In the genomic region with DNA sequence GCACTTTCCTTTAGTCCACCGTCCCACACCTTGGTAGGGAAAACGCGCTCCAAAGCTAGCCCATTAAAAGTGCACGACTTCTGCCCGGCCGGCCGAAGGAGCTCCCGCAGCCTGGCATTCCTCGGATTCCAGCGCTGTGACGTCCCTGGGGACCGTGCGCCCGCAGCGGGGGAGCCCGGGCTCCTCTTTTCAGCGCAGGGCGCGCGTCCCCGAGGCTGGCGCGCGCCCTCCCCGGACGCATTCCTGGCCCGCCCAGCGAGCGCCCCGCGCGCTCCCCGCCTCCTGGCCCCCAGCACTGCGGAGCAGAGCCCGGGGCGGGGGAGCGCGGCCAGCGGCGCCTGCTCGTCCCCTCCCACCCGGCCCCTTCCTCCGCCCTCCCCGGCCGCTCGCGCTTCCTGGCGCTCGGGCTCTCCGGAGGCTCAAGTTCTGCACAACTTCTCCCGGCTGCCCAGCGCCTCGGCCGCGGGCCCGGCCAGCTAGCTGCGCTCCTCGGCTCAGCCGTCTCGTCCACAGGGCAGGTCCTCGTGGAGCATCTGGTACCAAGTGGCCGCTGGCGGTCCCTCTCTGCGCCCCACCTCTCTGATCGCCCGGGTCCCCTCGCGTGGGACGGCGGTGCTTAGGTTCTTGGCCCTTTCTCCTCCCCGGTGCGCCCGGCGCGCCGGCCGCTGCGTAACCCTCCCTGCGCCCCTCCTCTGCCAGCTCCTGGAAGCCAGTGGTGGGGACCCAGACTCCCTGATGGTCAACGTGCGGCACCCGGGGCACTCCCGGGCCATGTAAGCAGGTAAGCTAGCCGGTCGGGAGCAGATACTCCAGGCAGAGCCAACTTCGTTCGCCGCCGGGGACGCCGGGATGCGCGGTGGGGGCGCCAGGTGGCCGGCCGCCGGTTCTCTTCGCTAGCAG, we compare ENCODE assay signal across 9 mouse cellular contexts. TPM values are rescaled to one million over a fixed set of nuclear protein-coding genes. Genes with fewer than 3 reads are reported as not detected.
DNase-seq lines count a peak whose midpoint lies in the region; ATAC-seq and TF ChIP-seq lines count a peak whose summit lies in the region.
"Had no signal": no experiment of that assay in that cellular context is flagged by ENCODE, and none has a peak within 500 bp of the region (broad histone marks: within the 10 kb centered on the region; RNA-seq: fewer than 3 reads in every experiment).

A gene (plus strand): TSS at position 385 of the 900 bp plus-strand sequence.

- under 1% methylated on average over 87 of the region's 98 CpGs for WGBS in heart, adult 2 months
- 1% methylated on average over 95 of the region's 98 CpGs for WGBS in kidney, adult 2 months
- WGBS in liver, embryonic 11.5 days = under 1% methylated on average over 96 of the region's 98 CpGs
- WGBS in neural tube, embryonic 11.5 days = under 1% methylated on average over 83 of the region's 98 CpGs
- WGBS in thymus, adult 2 months = 1% methylated on average over 85 of the region's 98 CpGs

- H3K4me1 ChIP-seq in heart, adult 2 months (ENCODE audit: control insufficient read depth, insufficient read depth, low read length) = peaks cover 16% of the 10 kb centered on the region
- peaks cover 13% of the 10 kb centered on the region for H3K4me1 ChIP-seq in kidney, adult 2 months (ENCODE audit: control insufficient read depth, insufficient read depth, low read length)
- H3K4me1 ChIP-seq in liver, embryonic 11.5 days (replicated peaks; ENCODE audit: control insufficient read depth, insufficient read depth, low read length) = peaks cover 3% of the 10 kb centered on the region; the same call in 1 of the 2 replicates
- H3K4me1 ChIP-seq in neural tube, embryonic 11.5 days (ENCODE audit: control insufficient read depth, insufficient read depth, low read length) = peaks cover 7% of the 10 kb centered on the region
- H3K4me1 ChIP-seq in thymus, adult 2 months (replicated peaks; ENCODE audit: control insufficient read depth, insufficient read depth, low read length) = peaks cover 27% of the 10 kb centered on the region

- H3K36me3 ChIP-seq in heart, adult 2 months (ENCODE audit: control insufficient read depth, insufficient read depth, low read length) = peaks cover 2% of the 10 kb centered on the region; the same call in 1 of the 2 replicates
- no peaks in the 10 kb centered on the region for H3K36me3 ChIP-seq in kidney, adult 2 months (ENCODE audit: control insufficient read depth, insufficient read depth, low read length)
- H3K36me3 ChIP-seq in liver, embryonic 11.5 days (ENCODE audit: control insufficient read depth, insufficient read depth, low read length) = no peaks in the 10 kb centered on the region
- no peaks in the 10 kb centered on the region for H3K36me3 ChIP-seq in neural tube, embryonic 11.5 days (ENCODE audit: control insufficient read depth, insufficient read depth, low read length)
- H3K36me3 ChIP-seq in thymus, adult 2 months (ENCODE audit: control insufficient read depth, insufficient read depth, low read length) = no peaks in the 10 kb centered on the region

- peak; percentile 35 for TF ChIP-seq POLR2A in heart, adult 2 months (IDR thresholded peaks at IDR 0.05; ENCODE audit: insufficient read depth, low read depth, low read length)
- no peak for TF ChIP-seq POLR2A in kidney, adult 2 months (IDR thresholded peaks at IDR 0.05; ENCODE audit: low read depth, low read length)
- no peak for TF ChIP-seq POLR2A in thymus, adult 2 months (IDR thresholded peaks at IDR 0.05; ENCODE audit: control insufficient read depth, extremely low read depth, insufficient read depth, low read length, poor library complexity)

- H3K4me3 ChIP-seq in heart, adult 2 months = peak within 1 kb of the TSS; percentile 70
- peak within 1 kb of the TSS; percentile 79 for H3K4me3 ChIP-seq in kidney, adult 2 months (ENCODE audit: insufficient read depth, low read depth, low read length)
- H3K4me3 ChIP-seq in liver, embryonic 11.5 days (ENCODE audit: low read depth, low read length) = peak within 1 kb of the TSS; percentile 59
- peak within 1 kb of the TSS; percentile 60 for H3K4me3 ChIP-seq in neural tube, embryonic 11.5 days (ENCODE audit: low read depth, low read length)
- H3K4me3 ChIP-seq in thymus, adult 2 months (ENCODE audit: control insufficient read depth, insufficient read depth, low read length) = peak within 1 kb of the TSS; percentile 91

- peak; percentile 78 for ATAC-seq in liver, embryonic 11.5 days (replicated peaks; ENCODE audit: low FRiP score)
- ATAC-seq in neural tube, embryonic 11.5 days (ENCODE audit: insufficient read depth, low FRiP score, low TSS enrichment) = peak; percentile 90

- H3K9me3 ChIP-seq in liver, embryonic 11.5 days (ENCODE audit: control insufficient read depth, low read length) = no peaks in the 10 kb centered on the region
- no peaks in the 10 kb centered on the region for H3K9me3 ChIP-seq in neural tube, embryonic 11.5 days (ENCODE audit: control insufficient read depth, low read length)

- peak within 1 kb of the TSS; percentile 67 for H3K4me2 ChIP-seq in liver, embryonic 11.5 days
- peak within 1 kb of the TSS; percentile 74 for H3K4me2 ChIP-seq in neural tube, embryonic 11.5 days (ENCODE audit: low read depth)

- TF ChIP-seq EP300 in heart, adult 2 months (IDR thresholded peaks at IDR 0.05; ENCODE audit: insufficient read depth, low read depth, low read length) = no peak

- peak; percentile 46 to 51 for DNase-seq in cerebellum, postnatal 14 days
- no peak for DNase-seq in cerebellum, adult 8-10 months
- DNase-seq in embryo, embryonic 11.5 days (ENCODE audit: low read depth, low spot score) = peak; percentile 81
- DNase-seq in heart, adult 2 months = peak; percentile 88 to 93
- DNase-seq in kidney, adult 2 months = peak; percentile 92
- DNase-seq in liver, embryonic 11.5 days (ENCODE audit: low spot score) = peak; percentile 74
- peak; percentile 89 for DNase-seq in neural tube, embryonic 11.5 days (ENCODE audit: low spot score)
- DNase-seq in thymus, adult 2 months = peak; percentile 49

- H3K79me2 ChIP-seq in heart, adult 2 months (replicated peaks; ENCODE audit: control insufficient read depth, insufficient read depth, low read length) = 0 out of 2 replicates have a peak, but pooled peaks cover 3% of the 10 kb centered on the region

- no peak for TF ChIP-seq CTCF in heart, adult 2 months (IDR thresholded peaks at IDR 0.05)
- no peak for TF ChIP-seq CTCF in kidney, adult 2 months (conservative IDR thresholded peaks at IDR 0.05; ENCODE audit: insufficient read depth, insufficient read length, low read depth, low read length)
- TF ChIP-seq CTCF in thymus, adult 2 months (IDR thresholded peaks at IDR 0.05; ENCODE audit: borderline replicate concordance, control insufficient read depth, extremely low read depth, insufficient read depth, low read length, poor library complexity) = 0 out of 2 replicates have a peak, but pooled peaks have one; percentile 41

- peak within 1 kb of the TSS; percentile 98 for H3K27ac ChIP-seq in heart, adult 2 months
- H3K27ac ChIP-seq in kidney, adult 2 months (ENCODE audit: insufficient read depth, low read depth, low read length) = peak within 1 kb of the TSS; percentile 100
- peak within 1 kb of the TSS; percentile 77 for H3K27ac ChIP-seq in liver, embryonic 11.5 days (ENCODE audit: low read depth, low read length)
- peak within 1 kb of the TSS; percentile 56; the same call in 1 of the 2 replicates for H3K27ac ChIP-seq in neural tube, embryonic 11.5 days (ENCODE audit: low read depth, low read length)
- peak within 1 kb of the TSS; percentile 14; the same call in 1 of the 2 replicates for H3K27ac ChIP-seq in thymus, adult 2 months (ENCODE audit: control insufficient read depth, insufficient read depth, low read length)

- no peaks in the 10 kb centered on the region for H3K27me3 ChIP-seq in heart, adult 2 months (ENCODE audit: control insufficient read depth, insufficient read depth, low read length)
- H3K27me3 ChIP-seq in kidney, adult 2 months (replicated peaks; ENCODE audit: control insufficient read depth, insufficient read depth, low read length) = no peaks in the 10 kb centered on the region
- peaks cover 59% of the 10 kb centered on the region for H3K27me3 ChIP-seq in liver, embryonic 11.5 days (replicated peaks; ENCODE audit: control insufficient read depth, insufficient read depth, low read length)
- no peaks in the 10 kb centered on the region for H3K27me3 ChIP-seq in neural tube, embryonic 11.5 days (ENCODE audit: control insufficient read depth, insufficient read depth, low read length)
- H3K27me3 ChIP-seq in thymus, adult 2 months (ENCODE audit: control insufficient read depth, insufficient read depth, low read length) = no peaks in the 10 kb centered on the region; the same call in 1 of the 2 replicates
- H3K27me3 ChIP-seq: CH12.LX had no signal

- intact Hi-C loops in heart, adult 2 months (cut with DNase I) = loop anchor here (1.0 to 5.0 kb wide), 3 partner anchors 54 to 139 kb away; no protein-coding TSS in a partner anchor

- peak within 1 kb of the TSS; percentile 85 for H3K9ac ChIP-seq in heart, adult 2 months (ENCODE audit: low read depth, low read length)
- peak within 1 kb of the TSS; percentile 55 for H3K9ac ChIP-seq in liver, embryonic 11.5 days (ENCODE audit: low read depth, low read length)
- peak within 1 kb of the TSS; percentile 68 for H3K9ac ChIP-seq in neural tube, embryonic 11.5 days (ENCODE audit: low read length)

RNA-seq across cellular contexts. Expression of the gene that starts here (rescaled TPM):
- total RNA-seq in heart, adult 2 months (2021) = 10 to 100 TPM; 29.3 to 30.1 TPM
- 11.9 and 13.5 TPM in 2 replicates for polyA plus RNA-seq in heart, adult 2 months (2012; rRNA removed)
- 11.2 and 11.4 TPM in 2 replicates for polyA plus RNA-seq in kidney, adult 2 months (2012; rRNA removed)
- polyA plus RNA-seq in liver, embryonic 11.5 days (2014; fragmentation: Nextera tagmentation; extraction: Ambion mirVana) = 3.2 TPM in 2 replicates
- 7.5 and 8.4 TPM in 2 replicates for polyA plus RNA-seq in neural tube, embryonic 11.5 days (2014; fragmentation: Nextera tagmentation; extraction: Ambion mirVana)
- 17.8 and 19.5 TPM in 2 replicates for polyA plus RNA-seq in thymus, adult 2 months (2012; rRNA removed)

Comparison
In these comparisons a context has a peak if more than half of its experiments do, and no peak if none do; other contexts are left out.
1. H3K27ac ChIP-seq: peak in every context shown above with its lines; median percentile 100 in kidney, adult 2 months; 98 in heart, adult 2 months; 77 in liver, embryonic 11.5 days; 56 in neural tube, embryonic 11.5 days; 14 in thymus, adult 2 months.